Mouse (Mus musculus) gastrocnemius, adult 18-20 months (tissue): ENCODE data around the gene Car5b. TPM values are rescaled to one million over a fixed set of nuclear protein-coding genes. Genes with fewer than 3 reads are reported as not detected.

ENCODE experiments used
- DNase-seq: peaks from one replicate; pipeline ENCODE4 v3.0.0; 2021; ENCODE audit warnings: low spot score
- total RNA-seq, 2 experiments: library from RNA; stranded (reverse); gene quantifications; 2 replicates each; pipeline ENCODE4 v1.2.3; 2021

Car5b gene
- total RNA-seq, 2 experiments from 2014 or later, result 1.3 to 1.5 TPM

- DNase-seq, result no peak
These were observed 46.7 kb downstream of the Car5b start for GRCm38 (mm10) chrX:163981092-163981491.

GRCm38 (mm10) chrX:163958467-163958875 lies 69.3 kb downstream of the Car5b start, which contains the start of gene Zrsr2:
Zrsr2 (minus strand) TSS chrX:163958661.
- peak; percentile 87 for DNase-seq

GRCm38 (mm10) chrX:163957803-163958466 lies 69.9 kb downstream of the Car5b start:
- DNase-seq, result peak; percentile 53

GRCm38 (mm10) chrX:163957381-163957780 lies 70.4 kb downstream of the Car5b start:
- no peak for DNase-seq

- no peak for DNase-seq
These were observed 76.2 kb downstream of the Car5b start for GRCm38 (mm10) chrX:163951618-163952017.

- DNase-seq, result no peak
These were observed 83.4 kb downstream of the Car5b start for GRCm38 (mm10) chrX:163944381-163944780.

GRCm38 (mm10) chrX:163938587-163938986 lies 89.2 kb downstream of the Car5b start:
- DNase-seq, result peak; percentile 72

- no peak for DNase-seq
These were observed 93.1 kb downstream of the Car5b start for GRCm38 (mm10) chrX:163934731-163935130.

- no peak for DNase-seq
These were observed 98.2 kb downstream of the Car5b start for GRCm38 (mm10) chrX:163929550-163929949.

Other genes starting within 250 kb of the Car5b start
- 10 to 100 TPM; 23.0 to 33.9 TPM for gene Ap1s2, start 119.0 kb downstream of the Car5b start, total RNA-seq
- 10 to 100 TPM; 11.5 to 16.0 TPM for gene Zrsr2, start 69.3 kb downstream of the Car5b start, total RNA-seq
- 1 to 10 TPM; 3.3 to 3.4 TPM for gene Siah1b, start 48.5 kb upstream of the Car5b start, total RNA-seq
- gene Cltrn, start 60.8 kb upstream of the Car5b start, total RNA-seq, result not detected
- gene Ace2, start 111.3 kb upstream of the Car5b start, total RNA-seq, result under 1 TPM; 0.43 to 0.55 TPM
- under 1 TPM; 0.27 to 0.33 TPM for gene Bmx, start 230.2 kb upstream of the Car5b start, total RNA-seq
- 1 to 10 TPM; 2.9 to 6.0 TPM for gene Pir, start 241.4 kb upstream of the Car5b start, total RNA-seq